Mouse (Mus musculus) left cerebral cortex, adult 18-20 months (tissue): ENCODE results near the gene Hoxc10. TPM values are rescaled to one million over a fixed set of nuclear protein-coding genes. Genes with fewer than 3 reads are reported as not detected.

Experiments
- DNase-seq, 2 experiments: peaks; one replicate each; pipeline ENCODE4 v3.0.0; 2021 to 2022; ENCODE audit warnings: low spot score in 2 of 2, mixed read lengths in 1 of 2
- total RNA-seq, 2 experiments: library from RNA; stranded (reverse); gene quantifications; 2 replicates each; pipeline ENCODE4 v1.2.3; 2021

The Hoxc10 gene
- total RNA-seq, 2 experiments from 2014 or later: not detected

DNA sequence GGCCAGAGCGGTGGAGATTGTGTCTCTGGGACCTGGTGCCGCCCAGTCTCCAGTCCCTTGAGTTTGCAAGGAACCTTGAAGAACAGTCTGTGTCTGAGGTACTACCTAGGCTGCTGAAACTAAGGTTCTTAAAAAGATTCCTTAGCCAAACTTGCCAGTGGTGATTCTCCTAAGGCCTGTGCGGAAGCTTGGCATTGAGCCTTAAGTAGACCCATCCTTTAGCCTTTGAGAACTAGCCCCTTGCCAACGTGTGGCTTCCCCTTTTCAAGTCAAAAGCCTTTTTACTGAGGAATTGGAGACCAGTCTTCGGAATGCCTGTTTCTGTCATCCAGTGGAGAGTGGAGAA is 23.2 kb upstream of the Hoxc10 start:
- no peak for DNase-seq

DNA sequence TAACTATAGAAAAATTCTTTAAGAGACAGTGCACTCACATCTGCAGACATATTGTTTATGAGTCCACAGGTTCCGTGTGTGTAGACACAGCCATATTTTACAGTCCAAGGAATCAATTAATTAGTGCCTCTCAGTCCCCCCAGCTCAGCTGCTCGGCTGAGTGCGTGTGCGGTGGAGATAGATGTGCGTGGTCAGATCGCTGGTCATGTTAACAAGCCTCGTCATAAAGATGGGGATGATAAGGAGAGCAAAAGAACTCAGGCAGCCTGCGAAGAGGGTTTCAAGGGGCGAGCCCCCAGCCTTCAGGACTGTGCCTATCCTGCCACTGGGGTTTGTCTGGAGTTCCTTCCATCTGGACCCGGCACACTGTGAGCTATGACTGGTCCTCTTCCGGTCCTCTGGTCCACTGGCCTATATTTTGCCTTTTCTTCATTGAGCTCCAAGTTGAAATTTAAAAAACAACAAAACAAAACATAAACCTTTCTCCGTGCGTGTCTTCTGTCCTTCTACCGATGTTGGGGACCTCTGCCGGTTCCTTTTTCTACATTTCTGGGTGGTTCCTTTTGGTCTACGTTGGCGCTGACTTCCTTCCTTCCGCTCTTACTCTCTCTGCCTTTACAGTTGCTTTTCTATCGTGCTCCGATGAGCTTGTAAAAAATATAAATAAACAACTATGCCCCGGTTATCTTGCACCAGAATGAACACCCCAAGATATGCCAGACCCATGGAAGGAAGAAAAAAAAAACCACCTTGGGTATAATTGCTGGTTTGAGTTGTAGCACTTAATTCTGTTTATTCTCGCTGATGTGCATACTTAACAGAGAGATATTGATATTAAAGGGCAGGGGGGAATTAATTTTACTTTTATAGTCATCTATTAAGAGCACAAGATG is 21.2 kb upstream of the Hoxc10 start:
- DNase-seq: no peak

DNA sequence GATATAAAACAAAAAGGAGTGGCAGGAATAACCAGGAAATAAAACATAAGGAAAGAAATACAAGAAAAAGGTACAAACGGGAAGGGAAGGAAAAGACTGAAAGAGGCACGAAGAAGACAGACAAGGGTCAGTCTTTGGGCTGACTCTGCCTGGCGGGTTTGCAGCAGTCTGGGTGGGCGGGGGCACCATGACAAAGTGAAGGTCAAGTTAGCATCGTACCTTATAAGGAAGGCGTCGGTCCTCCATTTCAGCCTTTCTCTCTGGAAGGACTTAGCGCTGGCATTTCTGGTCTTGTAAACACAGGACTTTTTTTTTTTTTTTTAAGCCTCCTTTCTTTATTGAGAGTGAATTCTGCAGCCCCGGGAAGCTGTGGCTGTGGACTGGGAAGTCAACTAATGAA is 19.3 kb upstream of the Hoxc10 start:
- DNase-seq: no peak

DNA sequence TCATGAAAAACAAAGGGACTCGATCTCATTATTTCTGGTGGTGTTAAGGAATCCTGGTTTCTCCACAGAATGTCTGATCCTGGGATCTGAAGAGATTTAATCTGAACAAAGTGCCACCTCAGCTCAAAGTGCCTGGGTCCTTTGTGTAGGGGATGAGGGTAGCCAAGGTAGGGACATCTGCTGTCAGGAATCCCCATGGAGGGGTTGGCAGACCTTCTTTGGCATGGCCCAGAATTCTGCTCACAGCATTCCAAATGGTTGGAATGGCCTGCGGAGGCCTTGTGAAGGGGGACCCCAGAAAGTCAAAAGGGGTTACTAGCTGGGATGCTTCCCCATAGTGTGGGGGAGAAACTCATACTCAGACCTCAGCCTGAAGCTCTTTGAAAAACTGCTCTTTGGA is 17.8 kb upstream of the Hoxc10 start:
- no peak for DNase-seq

DNA sequence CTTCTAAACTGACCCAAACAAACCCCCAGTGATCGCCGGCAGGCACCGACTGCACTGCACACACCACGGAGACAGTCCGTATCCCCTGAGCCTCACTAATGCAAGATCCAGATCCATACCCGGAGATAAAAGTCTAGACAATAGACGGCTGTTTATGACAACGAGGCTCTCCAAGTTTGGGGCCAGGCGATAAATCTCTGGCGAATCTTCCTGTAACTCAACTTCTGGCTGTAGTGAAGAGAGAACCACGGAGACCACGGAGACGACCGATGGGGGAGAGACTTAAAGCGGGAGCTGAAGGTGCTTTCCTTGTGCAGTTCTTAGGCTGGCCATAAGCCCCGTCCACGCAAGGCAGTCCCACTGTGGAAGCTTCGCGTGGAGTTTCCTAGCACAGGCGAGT is 16.9 kb upstream of the Hoxc10 start:
- no peak for DNase-seq

DNA sequence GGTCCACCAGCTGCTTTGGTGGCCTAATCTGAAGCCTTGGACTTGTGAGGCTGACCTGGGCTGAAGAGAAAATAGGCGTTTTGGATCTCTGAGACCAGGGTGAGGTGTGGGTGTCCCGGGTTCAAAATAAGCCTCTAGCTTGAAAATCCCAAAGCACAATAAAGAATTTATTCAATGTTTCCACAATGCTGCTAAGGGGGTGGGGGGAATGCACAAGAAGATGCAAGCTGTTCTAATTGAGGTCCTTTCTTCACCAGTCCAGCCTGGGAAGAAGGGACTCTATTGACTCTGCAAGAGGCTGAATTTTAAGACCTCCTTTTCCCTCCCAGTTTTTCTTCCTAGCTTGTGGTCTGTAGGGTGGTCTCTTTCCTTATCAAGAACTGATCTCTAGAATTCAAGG is 15.7 kb upstream of the Hoxc10 start:
- no peak for DNase-seq

DNA sequence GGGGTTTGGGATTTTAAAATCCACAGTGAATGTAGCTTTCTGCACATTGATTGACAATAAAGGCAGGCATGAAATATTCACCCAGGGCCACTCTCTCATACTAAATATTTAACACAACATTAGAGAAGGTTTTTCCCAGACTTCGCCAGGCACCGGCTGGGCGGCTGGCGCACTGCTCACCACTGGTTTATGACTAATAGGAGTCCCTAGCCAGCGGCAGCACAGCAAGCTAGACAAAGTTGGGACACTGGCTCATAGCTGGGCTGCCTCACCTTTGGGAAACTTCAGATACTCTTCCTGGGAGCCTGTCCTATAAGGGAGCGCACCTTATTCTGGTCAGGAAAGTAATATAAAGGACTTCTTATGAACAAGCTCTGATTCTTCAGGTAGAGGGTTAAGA is 13.0 kb upstream of the Hoxc10 start:
- DNase-seq: no peak

DNA sequence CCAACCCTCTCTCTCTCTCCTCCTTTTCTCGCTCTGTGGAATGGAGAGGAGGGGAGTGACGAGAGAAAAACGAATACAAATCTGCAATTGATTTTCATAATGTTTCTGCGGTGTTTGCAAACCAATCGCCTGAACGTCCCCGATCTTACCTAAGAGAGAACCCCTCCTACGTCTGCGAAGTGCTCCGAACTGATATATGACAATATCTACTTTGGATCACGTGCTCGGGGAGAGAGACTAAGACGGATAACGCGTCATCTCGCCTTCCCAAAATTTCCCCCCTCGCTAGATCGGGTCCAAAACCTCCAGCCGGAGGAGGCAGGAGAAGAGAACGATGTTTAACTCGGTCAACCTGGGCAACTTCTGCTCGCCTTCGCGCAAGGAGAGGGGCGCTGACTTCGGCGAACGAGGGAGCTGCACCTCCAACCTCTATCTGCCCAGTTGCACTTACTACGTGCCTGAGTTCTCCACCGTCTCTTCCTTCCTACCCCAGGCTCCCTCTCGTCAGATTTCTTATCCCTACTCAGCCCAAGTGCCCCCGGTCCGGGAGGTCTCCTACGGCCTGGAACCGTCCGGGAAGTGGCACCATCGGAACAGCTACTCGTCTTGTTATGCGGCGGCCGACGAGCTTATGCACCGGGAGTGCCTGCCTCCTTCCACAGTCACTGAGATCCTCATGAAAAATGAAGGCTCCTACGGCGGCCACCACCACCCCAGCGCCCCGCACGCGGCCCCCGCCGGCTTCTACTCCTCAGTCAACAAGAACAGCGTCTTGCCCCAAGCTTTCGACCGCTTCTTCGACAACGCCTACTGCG is 12.2 kb upstream of the Hoxc10 start, which contains the start of gene Hoxc11:
Gene Hoxc11, plus strand, starts transcription at position 236 of the 815 bp plus-strand sequence.
- DNase-seq: no peak

DNA sequence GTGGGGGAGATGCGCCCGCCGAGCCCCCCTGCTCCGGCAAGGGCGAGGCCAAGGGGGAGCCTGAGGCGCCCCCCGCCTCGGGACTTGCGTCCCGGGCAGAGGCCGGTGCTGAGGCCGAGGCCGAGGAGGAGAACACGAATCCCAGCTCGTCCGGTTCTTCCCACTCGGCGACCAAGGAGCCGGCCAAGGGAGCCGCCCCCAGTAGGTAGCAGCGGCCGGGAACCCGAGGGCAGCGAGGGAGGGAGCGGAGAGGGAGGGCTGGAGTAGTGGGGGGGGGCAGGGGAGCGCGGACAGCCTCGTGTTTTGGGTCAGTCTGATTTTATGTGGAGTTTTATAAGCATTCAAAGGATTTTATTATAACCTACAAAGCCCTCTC is 11.6 kb upstream of the Hoxc10 start:
- DNase-seq: no peak

DNA sequence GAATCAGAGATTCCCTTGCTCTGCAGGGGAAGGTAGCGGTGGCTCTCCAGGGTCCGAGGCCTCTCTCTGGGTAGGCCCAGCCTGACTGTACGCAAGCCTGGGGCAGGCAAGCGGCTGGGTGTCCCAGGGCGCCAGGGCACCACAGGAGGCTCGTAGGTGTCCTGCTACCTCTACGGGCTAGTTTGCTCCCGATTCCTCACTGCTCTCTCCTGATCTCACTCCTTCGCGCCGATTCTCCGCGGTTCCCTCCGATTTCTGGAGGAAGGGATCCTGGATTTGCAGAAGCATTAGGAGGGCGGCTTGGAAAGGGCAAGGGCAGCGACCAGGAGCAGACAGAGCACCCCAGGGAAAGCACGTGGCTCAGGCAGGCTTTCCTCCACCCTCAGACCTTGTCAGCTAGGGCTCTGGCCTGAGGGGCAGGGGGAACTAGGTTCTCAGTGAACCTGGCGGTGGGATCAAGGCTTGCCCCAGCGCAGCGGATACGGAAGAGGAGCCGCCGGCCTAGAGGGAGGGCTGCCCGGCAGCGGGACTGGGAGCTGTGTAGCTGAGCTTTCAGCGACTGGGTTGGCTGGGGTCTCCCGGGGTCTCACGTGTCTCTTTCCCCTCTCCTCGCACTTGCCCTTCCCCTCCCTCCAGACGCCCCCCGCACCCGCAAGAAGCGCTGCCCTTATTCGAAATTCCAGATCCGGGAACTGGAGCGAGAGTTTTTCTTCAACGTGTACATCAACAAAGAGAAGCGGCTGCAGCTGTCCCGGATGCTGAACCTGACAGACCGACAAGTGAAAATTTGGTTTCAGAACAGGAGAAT is 10.6 kb upstream of the Hoxc10 start:
- DNase-seq: no peak

DNA sequence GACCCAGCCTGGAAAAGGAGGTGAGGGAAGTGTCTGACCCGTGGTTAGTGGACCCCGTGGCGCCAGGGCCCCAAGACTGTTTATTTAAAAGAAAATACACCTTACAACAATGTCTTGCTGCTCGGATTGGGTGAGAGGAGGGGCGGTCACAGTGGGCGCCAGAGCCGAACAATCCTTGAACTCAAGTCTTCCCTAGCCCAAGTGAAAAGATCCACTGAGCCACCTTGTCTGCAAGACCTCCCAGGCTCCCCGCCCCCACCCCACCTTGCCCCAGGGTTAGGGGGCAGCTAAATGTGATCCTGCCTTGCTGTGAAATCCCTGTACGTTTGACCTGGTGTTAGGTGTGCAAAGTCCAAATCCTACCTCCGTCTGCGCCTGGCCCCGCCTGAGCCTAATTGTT is 9.7 kb upstream of the Hoxc10 start:
- DNase-seq: no peak

DNA sequence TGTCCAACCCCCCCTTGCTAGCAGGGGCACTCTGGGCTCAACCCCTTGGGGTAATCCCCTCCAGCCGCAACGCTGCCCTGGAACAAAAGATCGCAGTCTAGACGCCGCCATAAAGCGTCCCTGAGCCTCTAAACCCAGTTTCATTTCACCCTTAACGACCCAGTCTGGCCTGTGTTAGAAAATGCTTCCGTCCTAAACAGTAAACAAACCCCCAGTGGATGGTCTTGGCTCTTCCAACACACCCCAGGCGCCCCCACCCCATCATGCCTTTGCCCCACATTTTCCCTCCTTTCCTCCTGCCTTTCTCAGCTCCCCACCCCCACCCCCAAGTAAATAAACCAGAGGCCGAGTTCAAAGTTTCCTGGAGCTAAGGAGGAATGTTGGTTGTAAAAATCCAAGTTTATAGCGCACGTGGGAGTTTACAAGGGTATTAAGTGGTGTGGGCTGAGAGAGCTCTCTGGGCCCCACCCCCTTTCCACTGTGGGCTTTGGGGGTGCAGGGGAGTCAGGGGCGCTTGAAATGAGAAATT is 6.9 kb upstream of the Hoxc10 start:
- no peak for DNase-seq

DNA sequence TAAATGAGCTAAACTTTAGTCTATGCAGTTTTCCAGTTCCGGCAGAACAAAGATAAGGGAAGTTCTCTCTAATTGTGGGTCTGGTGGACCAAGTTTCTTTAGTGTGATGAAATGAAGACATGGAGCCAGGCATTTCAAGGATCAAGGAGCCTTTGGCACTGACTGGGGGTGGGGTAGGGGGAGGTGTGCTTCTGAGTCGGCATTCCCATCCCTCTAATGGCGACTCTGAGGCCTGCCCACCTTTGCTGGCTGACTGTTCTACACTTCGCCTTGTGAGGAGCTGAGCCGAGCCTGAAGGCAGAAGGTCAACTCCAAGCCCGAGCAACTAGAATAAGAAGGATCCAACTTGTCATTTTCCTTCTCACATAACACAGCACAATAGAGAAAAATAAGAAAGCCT is 4.9 kb upstream of the Hoxc10 start:
- DNase-seq: no peak

DNA sequence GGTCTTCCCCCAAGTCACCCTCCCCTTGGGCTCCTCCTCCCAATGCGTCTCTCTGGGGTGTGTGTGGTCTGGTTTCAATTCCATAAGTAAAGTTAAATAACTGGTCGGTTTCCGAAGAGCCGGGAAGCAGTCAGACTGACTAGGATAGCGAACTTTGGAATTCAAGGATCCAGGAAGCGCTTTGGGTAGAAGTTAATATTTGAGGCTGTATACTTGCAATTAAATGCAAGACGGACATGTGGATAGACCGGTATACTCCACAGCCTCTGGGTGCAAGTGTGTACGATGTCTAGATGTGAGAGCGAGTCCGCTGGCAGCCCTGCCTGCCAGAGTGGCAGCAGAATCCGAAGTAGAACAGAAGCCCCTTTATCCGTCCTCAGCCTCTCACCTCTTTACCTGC is 4.1 kb upstream of the Hoxc10 start:
- no peak for DNase-seq

DNA sequence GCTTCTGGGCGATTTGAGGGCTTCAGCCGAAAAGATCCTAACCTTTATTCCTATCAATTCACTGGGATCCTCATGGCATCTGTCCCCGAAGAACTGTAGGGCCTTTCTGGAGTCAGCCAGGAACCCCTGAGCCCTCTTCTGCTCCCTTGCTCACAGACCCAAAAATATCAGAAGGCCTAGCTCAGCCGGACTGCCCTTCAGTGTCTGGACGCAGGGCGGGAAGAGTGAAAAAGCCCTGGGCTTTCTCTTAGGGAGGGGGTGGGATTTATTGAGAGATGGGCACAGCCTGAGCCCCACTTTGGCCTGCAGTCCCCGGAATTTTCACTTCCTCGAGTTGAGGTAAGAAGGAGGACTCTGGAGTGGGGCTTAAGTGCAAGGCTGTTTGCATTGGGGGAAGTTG is 3.3 kb upstream of the Hoxc10 start:
- DNase-seq: no peak

DNA sequence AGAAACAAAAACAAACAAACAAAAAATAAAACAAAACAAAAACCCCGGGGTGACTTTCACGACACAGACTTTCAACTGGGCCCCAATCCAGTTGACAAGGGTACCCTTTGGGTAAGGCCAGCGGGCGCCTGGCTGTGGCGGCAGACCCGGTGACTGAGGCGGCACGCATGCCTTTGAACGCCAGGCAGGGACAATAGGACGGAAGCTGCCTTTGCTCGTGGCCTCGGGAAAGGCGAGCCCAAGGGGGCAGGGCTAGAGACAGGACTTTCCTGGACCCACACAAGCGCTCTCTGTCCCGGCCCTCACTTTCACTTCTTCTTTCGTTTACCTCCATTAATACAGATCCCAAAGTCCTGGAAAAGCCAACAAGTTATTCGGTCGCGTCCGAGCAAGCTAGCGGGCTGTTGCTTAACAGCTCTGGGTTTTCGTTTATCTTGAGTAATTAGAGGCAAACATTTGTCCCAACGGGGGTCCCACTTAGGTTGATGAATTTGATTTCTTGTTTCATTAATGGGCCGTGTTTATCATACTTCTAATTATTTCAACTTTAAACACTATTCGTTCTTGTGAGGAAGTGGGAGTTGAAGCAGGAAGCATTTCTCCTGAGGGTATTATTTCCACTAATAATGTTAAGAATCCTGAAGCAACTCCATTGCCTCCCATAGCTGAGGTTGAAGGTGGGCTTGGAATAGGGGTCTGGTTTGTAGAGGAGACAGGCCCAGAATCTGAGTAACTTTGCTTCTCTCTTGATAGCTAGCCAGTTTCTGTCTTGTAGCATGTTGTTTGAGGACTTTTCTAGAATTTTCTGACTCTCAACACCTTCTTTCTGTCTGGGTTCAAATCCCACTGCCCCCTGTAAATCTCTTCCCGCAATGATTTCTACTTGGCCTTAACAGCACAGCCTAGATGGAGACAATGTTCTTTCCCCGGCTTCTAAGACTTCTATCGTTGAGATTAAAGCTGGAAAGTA is 2.6 kb upstream of the Hoxc10 start:
- no peak for DNase-seq

DNA sequence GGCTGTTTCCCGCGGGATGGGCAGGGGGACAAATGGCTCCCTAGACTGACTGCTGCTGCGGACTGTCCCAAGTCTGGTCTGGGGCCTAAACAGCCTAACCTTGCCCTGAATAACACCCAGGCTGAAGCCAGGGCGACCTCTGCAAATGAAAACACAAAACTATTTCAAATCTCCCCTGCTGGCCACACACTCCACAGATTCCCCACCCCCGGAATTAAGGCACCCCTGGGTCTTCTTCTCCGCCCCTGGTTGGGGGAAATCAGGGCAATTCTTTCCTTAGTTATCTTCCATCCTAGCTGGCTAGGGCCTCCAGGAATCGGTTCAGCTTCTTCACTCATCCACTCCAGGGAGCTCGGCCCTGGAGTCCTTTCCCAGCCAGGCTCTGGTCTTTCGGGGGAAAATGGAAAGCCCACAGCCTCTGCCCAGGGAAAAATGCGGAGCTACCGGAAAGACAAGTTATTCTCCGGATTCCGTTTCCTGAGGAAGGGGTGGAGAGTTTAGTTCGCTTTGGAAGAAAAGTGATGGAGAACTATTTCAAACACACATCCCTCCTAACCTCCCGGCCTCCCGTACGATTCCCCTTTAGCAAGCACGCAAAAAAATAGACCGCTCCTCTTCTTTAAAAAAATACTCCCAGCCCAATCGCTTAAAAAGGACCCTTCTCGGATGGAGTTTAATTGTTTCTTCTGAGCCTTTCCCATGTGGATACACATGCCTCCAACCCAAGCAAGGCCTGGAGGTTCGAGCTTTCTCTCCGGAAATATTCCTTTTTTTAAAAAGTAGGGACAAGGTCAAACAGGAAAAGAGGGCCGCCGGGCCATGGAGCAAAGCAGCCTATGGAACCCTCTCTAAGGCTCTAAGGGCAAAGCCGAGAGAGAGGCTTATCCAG is 1.3 kb upstream of the Hoxc10 start:
- no peak for DNase-seq

DNA sequence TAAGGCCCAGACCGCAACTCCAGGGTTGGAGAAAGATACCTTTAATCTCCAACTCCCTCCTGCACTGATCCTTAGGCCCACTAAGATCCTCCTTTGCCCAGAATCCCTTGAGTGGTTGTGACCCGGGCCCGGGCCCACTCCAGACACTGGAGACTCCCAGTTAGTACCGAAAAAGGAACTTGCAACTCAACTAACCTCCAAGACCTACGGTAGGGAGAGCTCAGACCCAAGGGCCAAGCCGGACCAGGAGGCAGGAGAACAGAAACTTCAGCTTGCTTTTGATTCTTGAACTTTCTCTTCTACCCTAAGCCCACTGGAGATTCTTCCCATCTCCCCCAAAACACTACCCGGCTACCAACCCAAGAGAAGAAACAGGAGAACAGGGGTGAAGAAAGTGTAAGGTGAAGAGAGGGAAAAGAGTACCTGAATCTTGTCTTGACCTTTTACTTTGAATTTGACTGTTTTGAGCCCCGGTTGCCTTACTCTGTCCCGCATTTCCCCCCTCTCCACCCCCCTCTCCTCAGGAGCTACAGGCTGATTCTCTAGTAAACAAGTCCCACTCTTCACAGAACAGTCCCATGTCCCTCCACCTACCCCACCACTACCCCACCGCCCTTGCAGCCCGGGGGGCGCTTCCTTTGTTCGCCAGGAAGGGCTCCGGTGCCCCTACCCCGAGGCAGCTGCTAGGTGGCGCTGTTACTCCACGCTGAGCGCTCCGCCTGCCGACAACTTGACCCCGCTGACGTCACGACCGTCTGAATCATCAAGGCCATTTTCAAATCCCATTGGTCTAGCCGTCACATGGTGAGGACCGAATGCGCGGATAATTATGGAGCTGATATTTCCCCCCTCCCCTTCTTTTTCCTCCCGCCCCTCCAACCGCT is 462 bp upstream of the Hoxc10 start:
- DNase-seq: no peak

DNA sequence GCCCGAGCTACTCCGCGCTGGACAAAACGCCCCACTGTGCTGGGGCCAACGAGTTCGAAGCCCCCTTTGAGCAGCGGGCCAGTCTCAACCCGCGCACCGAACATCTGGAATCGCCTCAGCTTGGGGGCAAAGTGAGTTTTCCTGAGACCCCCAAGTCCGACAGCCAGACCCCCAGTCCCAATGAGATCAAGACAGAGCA is 615 bp downstream of the Hoxc10 start, which contains the start of gene Hoxc5:
Gene Hoxc5, plus strand, starts transcription at position 132 of the 199 bp plus-strand sequence.
- no peak for DNase-seq
